Mouse (Mus musculus): ENCODE data around the gene Txnl4b.

- TF ChIP-seq CTCF (IDR thresholded peaks at IDR 0.05; ENCODE audit: low read depth) = no peak
- TF ChIP-seq EP300 (optimal IDR thresholded peaks at IDR 0.05) = no peak
Measured at GRCm38 (mm10) chr8:109586972-109587504, 21.3 kb downstream of the Txnl4b start.

Measured in stomach, postnatal 0 days (tissue).